ENCODE assay signal across 9 mouse cellular contexts in genomic region chr4:33586615-33587451, GRCm38 (mm10).
DNase-seq lines count a peak whose midpoint lies in the region; ATAC-seq and TF ChIP-seq lines count a peak whose summit lies in the region.
"Had no signal": no experiment of that assay in that cellular context is flagged by ENCODE, and none has a peak within 500 bp of the region (broad histone marks: within the 10 kb centered on the region; RNA-seq: fewer than 3 reads in every experiment).

No protein-coding gene starts in this region.

- 0 out of 2 replicates have a peak, but pooled peaks cover 2% of the 10 kb centered on the region for H3K9me3 ChIP-seq in forebrain, postnatal 0 days (ENCODE audit: low read length)
- no peaks in the 10 kb centered on the region; the same call in 1 of the 2 replicates for H3K9me3 ChIP-seq in hindbrain, embryonic 10.5 days

- 0 out of 2 replicates have a peak overlapping the region, but pooled peaks have one; percentile 11 for H3K9ac ChIP-seq in forebrain, postnatal 0 days

- peak; percentile 18 for DNase-seq in adrenal gland, adult 2 months
- no peak for DNase-seq in adrenal gland, adult 18-20 months (ENCODE audit: low spot score in 2 of 2)
- DNase-seq in brain, embryonic 18.5 days (ENCODE audit: low read depth, low spot score) = peak; percentile 47
- peak; percentile 67 for DNase-seq in forebrain, postnatal 0 days
- peak; percentile 69 for DNase-seq in hindbrain, embryonic 10.5 days (ENCODE audit: low spot score)
- peak; percentile 44 for DNase-seq in layer of hippocampus, adult 9-11 months
- DNase-seq in lung, postnatal 25 days (ENCODE audit: low spot score) = peak; percentile 37

- peaks cover 13% of the 10 kb centered on the region for H3K4me1 ChIP-seq in forebrain, postnatal 0 days (ENCODE audit: insufficient read depth)
- H3K4me1 ChIP-seq in hindbrain, embryonic 10.5 days (replicated peaks) = peaks cover 45% of the 10 kb centered on the region
- H3K4me1 ChIP-seq in small intestine, adult 2 months (ENCODE audit: control insufficient read depth, insufficient read depth, insufficient read length, low read length) = 0 out of 2 replicates have a peak, but pooled peaks cover 1% of the 10 kb centered on the region

- no peaks in the 10 kb centered on the region for H3K27me3 ChIP-seq in forebrain, postnatal 0 days (ENCODE audit: insufficient read depth, low read length)
- H3K27me3 ChIP-seq in hindbrain, embryonic 10.5 days (ENCODE audit: insufficient read depth, poor library complexity, severe bottlenecking) = no peaks in the 10 kb centered on the region
- H3K27me3 ChIP-seq in small intestine, adult 2 months (ENCODE audit: control insufficient read depth, insufficient read depth, low read length) = no peaks in the 10 kb centered on the region

- H3K4me3 ChIP-seq in forebrain, postnatal 0 days (ENCODE audit: low read depth, low read length) = no peak overlapping the region
- peak overlapping the region; percentile 39 for H3K4me3 ChIP-seq in hindbrain, embryonic 10.5 days
- H3K4me3 ChIP-seq in small intestine, adult 2 months (ENCODE audit: low read depth, low read length) = 0 out of 2 replicates have a peak overlapping the region, but pooled peaks have one; percentile 0

- H3K27ac ChIP-seq in forebrain, postnatal 0 days (ENCODE audit: low read depth, low read length) = peak overlapping the region; percentile 4
- peak overlapping the region; percentile 87 for H3K27ac ChIP-seq in hindbrain, embryonic 10.5 days
- no peak overlapping the region for H3K27ac ChIP-seq in small intestine, adult 2 months (ENCODE audit: insufficient read depth, low read depth, low read length)
- H3K27ac ChIP-seq: macrophage had no signal

- peak; percentile 86 for ATAC-seq in forebrain, postnatal 0 days

- no peaks in the 10 kb centered on the region for H3K36me3 ChIP-seq in forebrain, postnatal 0 days (ENCODE audit: insufficient read depth)
- no peaks in the 10 kb centered on the region for H3K36me3 ChIP-seq in hindbrain, embryonic 10.5 days
- H3K36me3 ChIP-seq in small intestine, adult 2 months (ENCODE audit: control insufficient read depth, insufficient read depth, low read length) = no peaks in the 10 kb centered on the region

- peak overlapping the region; percentile 38 for H3K4me2 ChIP-seq in forebrain, postnatal 0 days (ENCODE audit: low read depth)

- TF ChIP-seq POLR2A in small intestine, adult 2 months (IDR thresholded peaks at IDR 0.05; ENCODE audit: low read depth, low read length) = no peak

- TF ChIP-seq CTCF in forebrain, postnatal 0 days (IDR thresholded peaks at IDR 0.05; ENCODE audit: low read depth) = peak; percentile 60
- no peak for TF ChIP-seq CTCF in small intestine, adult 2 months (IDR thresholded peaks at IDR 0.05; ENCODE audit: extremely low read depth, insufficient read length, insufficient replicate concordance, low read depth, low read length)

- WGBS in forebrain, postnatal 0 days = 9% methylated on average over 15 of the region's 15 CpGs
- WGBS in hindbrain, embryonic 10.5 days = 4% methylated on average over 15 of the region's 15 CpGs
- WGBS in small intestine, adult 2 months = 17% methylated on average over 15 of the region's 15 CpGs

Comparison
In these comparisons a context has a peak if more than half of its experiments do, and no peak if none do; other contexts are left out.
1. DNase-seq: peak in adrenal gland, adult 2 months (single experiment), brain, embryonic 18.5 days (single experiment), forebrain, postnatal 0 days (single experiment), hindbrain, embryonic 10.5 days (single experiment), layer of hippocampus, adult 9-11 months (single experiment) and lung, postnatal 25 days (single experiment); none in adrenal gland, adult 18-20 months (0 of 2).